Mouse (Mus musculus) gastrocnemius, postnatal 25 days (tissue): ENCODE data around the gene Fgr. TPM values are rescaled to one million over a fixed set of nuclear protein-coding genes. Genes with fewer than 3 reads are reported as not detected.

Source experiments
- DNase-seq: peaks from one replicate; pipeline ENCODE4 v3.0.0; 2022
- total RNA-seq, 2 experiments: library from RNA; stranded (reverse); gene quantifications; 1 replicate in 1 of 2; 2 replicates in 1 of 2; pipeline ENCODE4 v1.2.3; 2021

Fgr gene
- total RNA-seq, 2 experiments from 2014 or later, result 0.43 TPM; not detected in 1

GRCm38 (mm10) chr4:133050837-133051549 is 77.1 kb downstream of the Fgr start:
- DNase-seq, result no peak

- DNase-seq, result no peak
Measured at GRCm38 (mm10) chr4:133051550-133051865, 77.6 kb downstream of the Fgr start.

Other genes with a start within 250 kb of the Fgr start
- 1 to 10 TPM; 1.0 to 1.4 TPM for gene Xkr8, start 241.5 kb upstream of the Fgr start, total RNA-seq
- 1 to 10 TPM in 1 of 2 experiments, under 1 TPM in 1; 0.59 to 1.0 TPM for gene Smpdl3b, start 216.8 kb upstream of the Fgr start, total RNA-seq
- 10 to 100 TPM; 11.2 to 12.4 TPM for gene Rpa2, start 205.8 kb upstream of the Fgr start, total RNA-seq
- gene Themis2, start 177.7 kb upstream of the Fgr start, total RNA-seq, result 1 to 10 TPM in 1 of 2 experiments, under 1 TPM in 1; 0.69 to 1.2 TPM
- 10 to 100 TPM; 13.1 to 13.5 TPM for gene Ppp1r8, start 130.9 kb upstream of the Fgr start, total RNA-seq
- 10 to 100 TPM; 20.7 to 23.3 TPM for gene Stx12, start 89.6 kb upstream of the Fgr start, total RNA-seq
- gene Fam76a, start 51.5 kb upstream of the Fgr start, total RNA-seq, result 10 to 100 TPM; 19.8 to 23.0 TPM
- 10 to 100 TPM; 29.3 to 32.8 TPM for gene Ahdc1, start 37.2 kb downstream of the Fgr start, total RNA-seq
- gene Wasf2, start 156.4 kb downstream of the Fgr start, total RNA-seq, result 10 to 100 TPM; 33.8 to 39.7 TPM
- gene Cd164l2, start 238.0 kb downstream of the Fgr start, total RNA-seq, result not detected
- gene Gpr3, start 238.4 kb downstream of the Fgr start, total RNA-seq, result not detected